Mouse (Mus musculus) heart, adult 11 months (tissue): ENCODE measurements around the gene Epdr1.

Source experiments
- DNase-seq: peaks from one replicate; pipeline ENCODE4 v3.0.0; 2022

The Epdr1 gene

DNA sequence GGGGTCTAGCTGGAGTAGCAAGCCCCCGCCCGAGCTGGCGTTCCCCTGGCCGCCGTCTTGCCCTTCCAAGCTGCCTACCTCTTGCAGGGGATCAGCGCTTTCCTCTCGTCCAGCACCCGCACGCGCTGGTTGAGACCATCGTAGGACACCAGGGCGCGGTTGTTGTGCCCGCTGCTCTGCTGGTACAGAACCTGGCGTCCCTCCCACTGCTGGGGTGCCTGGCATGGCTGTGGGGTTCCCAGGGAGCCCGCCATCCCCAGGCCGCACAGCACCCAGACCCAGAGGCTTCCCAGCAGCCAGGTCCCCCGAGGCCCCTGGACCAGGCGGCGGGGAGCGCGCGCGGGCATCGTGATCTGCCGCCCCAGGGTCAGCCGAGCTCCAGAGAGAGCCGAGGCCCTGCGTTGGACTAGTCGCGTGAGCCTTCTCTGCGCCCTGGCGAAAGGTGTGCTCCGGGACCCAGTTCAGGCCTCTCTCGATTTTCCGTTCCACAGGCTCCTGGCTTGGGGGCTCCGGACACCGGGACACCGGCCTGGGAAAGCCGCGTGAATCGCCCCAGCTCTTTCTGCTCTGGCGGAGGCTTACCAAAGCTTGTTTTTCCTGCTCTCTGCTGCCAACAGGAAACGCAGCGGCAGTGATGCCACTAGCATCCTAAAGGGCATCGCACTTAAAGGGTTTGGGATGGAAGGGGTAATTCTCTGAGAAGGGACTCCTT is at the start of gene Epdr1:
Gene Epdr1, minus strand, starts transcription at position 712 of the 712 bp plus-strand sequence.
- DNase-seq: peak; percentile 92

DNA sequence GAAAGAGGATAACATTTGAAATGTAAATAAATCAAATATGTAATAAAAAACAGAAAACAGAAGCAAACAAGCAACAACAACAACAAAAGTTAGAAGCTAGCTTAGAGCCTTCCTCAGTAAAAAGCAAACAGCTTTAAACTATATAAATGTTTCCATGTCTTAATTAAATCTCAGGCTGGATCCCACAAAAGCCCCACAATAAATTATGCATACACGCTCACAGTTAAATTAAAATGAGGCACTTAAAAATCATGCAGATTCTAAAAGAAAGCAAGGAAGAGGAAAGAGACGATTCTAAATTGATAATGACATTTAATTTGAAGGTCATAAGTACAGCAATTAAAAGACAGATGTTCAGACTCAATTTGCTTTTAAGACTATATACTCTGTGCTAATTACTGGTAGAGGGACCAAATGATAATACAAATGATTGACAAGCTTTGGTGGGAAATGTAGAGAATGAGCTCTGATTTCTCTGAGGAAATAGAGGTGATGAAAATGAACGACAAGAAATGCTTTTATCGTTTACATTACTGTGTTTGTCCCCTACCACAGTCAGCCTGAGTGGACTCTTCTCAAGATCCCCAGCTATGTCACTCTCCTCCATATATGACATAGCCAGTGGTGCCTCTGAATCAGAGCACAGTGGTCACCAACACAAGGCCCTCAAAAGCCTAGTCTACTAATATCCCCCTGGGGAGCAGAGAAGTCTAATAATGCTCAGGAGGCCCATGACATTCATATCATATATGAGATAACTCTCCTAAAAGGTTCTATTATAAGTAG is 48.8 kb upstream of the Epdr1 start:
- DNase-seq: no peak

DNA sequence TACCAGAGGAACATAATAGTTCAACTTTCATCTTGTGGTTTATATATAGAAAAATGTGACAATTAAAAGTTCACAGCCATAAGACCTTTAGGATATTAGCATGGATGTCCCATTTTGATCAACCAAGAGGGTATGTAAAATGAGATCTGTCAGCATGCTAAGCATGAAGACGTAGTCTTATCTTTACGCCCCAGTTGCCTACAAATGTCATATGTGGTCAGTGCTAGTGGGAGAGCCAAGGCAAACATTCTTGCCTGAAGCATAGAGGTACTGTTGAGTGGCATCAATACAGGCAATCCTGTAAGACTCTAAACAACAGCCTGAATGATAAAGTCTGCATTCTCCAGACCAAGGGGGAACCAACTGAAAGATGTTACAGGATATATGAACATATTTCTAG is 32.7 kb upstream of the Epdr1 start:
- DNase-seq: peak; percentile 13

DNA sequence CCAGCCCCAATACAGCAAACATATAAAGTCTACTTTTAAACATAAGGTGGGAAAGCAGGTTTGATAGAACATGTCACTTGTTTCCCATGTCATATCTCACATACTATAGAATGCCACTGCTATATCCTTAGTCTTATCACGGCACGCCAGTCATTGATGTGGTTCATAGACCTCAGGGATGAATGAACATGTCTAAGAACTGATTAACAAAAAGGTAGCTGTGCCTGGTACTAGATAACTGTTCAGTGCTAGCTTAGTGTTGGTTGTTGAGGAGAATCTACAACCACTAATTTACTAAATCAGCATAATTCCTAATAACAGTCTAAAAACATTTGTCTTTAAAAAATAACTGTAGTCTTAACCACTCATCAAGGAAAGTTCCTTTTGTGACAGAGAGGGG is 30.1 kb upstream of the Epdr1 start:
- DNase-seq: peak; percentile 12

DNA sequence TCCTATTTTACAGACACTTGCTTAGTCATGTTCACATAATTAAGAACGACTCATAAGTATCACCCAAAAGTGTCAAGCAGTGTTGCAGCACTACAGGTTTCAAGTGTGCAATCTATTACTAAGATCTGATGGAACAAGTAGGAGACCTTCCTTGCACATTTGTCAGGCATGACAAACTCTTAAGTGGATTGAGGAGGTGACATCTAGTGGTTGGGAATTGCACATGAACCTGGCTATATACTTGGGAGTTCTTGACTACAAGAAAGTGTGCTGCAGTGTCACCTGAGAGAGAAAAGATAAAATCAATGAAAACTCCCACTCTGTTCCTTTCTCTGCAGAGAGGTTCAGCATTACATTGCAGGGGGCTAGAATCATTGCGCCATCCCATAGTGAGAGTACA is 24.5 kb upstream of the Epdr1 start:
- no peak for DNase-seq

DNA sequence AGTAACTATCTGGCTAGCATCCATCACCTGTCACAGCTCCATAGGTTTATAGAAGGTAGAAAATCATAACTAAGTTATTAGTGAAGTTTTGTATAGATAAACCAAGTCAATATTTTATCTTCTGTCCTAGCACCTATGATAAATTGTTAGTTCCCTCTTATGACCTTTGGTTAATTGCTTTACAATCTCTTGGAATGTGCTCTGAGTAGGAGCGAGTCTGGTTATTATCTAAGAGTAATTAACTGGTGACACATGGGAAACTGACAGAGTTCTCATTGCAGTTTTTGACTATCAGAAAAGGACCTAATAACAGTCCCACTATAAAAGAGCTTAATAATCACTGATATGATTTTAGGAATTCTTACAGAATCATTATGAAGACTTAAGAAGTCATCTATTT is 23.8 kb upstream of the Epdr1 start:
- DNase-seq: no peak

DNA sequence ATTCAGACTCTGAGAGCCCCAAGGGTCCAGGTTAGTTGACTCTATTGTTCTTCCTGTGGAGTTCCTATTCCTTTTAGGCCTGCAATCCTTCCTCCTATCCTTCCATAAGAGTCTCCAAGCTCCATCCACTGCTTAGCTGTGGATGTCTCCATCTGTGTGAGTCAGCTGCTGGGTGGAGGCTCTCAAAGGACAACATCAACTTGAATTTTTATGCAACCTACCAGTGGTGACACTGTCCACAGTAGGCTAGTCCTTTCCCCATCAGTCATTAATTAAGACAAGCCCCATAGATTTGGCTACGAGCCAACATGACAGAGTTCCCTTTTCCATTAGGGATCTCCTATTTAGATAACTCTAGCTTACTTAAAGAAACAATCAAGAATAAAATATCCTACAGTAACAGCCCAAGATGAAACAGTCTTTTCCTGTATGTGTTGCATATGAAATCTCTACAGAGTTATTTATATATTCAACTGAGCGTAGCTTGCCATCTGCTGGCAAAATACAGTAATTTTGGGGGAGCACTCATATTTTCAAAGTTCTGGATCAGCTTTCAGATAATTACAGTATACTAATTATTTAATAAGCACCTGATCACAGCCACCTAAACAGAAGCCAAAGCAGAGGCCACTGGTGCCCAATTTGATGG is 20.6 kb upstream of the Epdr1 start:
- DNase-seq: peak; percentile 45

DNA sequence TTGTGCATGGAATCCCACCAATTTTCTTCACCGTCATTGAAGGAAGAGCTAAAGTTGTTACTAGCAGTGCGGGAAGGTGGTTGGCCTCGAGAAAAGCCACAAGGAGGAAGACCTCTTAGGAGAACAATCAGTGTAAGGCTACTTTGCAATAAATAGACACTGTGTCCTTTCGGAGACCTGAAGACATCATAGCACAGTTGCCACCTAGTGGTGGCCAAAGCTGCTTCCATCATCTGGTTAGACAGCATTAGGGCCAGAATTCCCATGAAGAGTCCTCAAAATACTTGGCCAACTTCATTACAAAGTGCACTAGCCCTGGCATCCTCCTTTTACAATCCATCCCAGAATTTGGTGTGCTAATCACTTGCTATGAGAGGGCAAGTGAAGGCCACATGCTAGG is 16.4 kb upstream of the Epdr1 start:
- no peak for DNase-seq

DNA sequence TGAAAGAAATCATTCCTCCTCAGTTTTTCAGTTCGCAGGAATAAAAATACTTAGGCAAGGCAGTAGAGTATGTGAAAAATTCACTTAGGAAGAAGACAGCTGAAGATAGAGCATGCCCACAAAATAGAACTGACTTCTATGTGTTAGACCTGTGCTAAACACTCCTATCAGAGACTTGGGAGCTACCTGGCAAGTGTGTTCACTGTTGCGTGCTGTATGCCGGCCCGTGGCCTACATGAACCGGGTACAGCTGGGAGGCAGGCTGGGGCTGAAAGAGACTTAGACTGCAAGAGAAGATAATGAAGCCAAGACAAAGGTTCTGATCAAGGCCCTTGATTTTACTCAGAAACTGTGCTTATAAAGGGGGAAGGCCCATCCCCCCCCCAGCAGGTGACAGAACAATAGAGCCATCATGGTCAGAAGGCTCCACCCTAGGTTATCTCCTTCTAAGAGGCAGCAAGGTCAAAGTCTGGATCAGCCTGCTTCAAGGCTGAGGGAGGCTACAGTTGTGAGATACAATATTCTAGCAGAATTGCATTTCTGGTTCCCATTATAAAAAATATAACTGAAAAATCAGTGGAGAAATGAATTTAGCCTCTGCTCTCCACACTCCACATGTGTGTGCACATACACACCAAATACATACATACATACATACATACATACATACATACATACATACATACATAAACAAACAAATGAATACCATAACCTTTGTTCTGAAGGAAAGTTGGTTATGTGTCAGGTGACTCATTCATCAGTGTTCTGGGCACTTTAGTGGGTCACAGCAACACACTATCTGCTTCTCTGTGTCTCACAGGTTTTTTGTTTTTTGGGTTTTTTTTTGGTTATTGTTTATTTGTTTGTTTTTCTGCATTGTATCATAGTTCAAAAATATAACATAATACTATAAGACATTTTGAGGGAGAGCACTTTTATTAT is 11.3 kb upstream of the Epdr1 start:
- no peak for DNase-seq

DNA sequence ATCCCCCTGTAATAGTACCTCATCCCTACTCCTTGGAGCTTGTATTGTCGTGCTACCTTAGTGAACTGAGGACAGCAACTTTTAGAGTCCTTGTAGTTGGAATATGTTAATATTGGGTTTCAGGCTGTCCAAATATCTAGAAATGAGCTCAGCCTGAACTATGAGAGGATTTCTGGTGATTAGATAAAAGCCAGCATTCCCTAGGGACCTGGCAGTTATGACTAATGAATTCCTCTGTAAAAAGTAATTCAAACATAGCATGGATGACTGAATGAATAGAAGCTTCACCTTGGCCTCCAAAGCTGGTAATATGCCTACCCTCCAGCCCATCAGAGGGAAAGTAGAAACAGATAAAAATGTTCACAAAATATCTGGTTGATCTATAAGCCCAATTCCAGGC is 6.7 kb upstream of the Epdr1 start:
- DNase-seq: no peak

DNA sequence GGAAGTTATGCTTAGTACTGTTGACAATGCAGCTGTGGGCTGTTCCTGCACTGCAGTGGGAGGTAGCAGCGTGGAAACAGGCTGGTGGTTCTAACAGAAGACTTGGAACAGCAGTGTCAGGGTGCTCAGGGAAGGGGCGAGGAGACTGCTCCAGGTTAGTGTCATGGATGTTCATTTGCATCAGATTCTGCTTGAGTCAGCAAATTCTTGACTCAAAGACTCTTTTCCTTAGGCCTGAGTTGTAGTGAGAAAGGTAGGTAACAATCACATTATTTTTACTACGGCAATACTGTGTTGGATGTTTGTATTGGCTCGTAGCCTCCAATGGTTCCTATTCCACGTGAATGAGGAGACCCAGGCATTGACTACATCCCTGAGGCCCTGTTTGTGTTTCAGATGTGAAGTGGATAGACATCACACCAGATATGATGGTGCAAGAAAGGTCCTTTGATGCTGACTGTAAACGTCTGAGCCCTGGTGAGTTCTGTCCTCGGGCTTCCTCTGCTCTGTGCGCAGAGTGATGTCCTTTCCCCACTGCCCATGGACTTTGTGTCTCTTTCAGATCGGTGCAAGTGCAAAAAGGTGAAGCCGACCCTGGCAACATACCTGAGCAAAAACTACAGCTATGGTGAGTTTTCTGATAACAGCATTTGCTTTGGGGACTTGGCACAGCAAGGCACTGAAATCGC is 5.0 kb upstream of the Epdr1 start:
- DNase-seq: peak; percentile 84

DNA sequence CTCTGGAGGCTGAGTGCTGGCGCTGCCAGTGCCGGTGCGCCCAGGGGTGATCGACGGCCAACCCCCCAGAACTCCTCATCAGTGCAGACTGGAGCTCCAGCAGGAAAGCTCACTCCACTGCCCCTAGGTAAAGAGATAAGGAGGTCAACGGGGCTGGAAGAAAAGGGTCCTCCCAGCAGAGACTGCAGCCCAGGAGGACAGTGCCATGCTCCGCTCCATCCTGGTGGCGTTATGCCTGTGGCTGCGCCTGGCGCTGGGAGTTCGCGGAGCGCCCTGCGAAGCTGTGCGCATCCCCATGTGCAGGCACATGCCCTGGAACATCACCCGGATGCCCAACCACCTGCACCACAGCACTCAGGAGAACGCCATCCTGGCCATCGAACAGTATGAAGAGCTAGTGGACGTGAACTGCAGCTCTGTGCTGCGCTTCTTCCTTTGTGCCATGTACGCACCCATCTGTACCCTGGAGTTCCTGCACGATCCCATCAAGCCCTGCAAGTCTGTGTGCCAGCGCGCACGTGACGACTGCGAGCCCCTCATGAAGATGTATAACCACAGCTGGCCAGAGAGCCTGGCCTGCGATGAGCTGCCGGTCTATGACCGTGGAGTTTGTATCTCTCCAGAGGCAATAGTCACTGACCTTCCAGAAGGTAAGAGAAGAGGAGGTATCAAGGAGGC is 3.6 kb upstream of the Epdr1 start:
- peak; percentile 87 for DNase-seq

DNA sequence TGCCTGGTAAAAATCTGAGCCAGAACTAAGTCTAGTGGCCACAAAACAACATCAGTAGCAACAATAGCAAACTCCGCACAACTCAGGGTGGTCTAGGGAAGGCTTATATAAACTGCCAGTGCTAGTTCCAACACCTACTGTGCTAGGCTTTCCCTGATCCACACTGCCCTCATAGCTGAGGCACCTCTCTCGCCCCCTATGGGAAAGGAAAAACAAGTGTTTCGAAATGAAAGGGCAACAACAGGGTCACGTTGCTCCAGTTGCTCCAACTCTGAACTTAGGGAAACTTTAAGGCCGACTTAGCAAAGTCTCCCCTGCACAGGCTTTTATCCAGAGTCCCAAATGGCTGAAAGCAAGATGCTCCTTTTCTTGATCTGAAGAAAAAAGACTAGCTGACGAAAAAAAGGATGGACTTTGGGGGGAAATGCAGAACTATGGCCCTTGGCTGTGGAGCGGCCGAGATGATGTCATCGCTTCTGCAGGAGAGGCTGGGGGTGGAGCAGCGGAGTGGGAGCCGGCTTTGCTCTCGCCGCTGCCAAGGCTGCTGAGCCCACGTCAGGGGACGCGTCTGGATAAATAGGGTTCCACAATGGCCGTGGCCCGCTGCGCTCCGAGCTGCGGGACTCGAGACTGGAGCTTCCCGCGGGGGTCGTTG is 3.0 kb upstream of the Epdr1 start, which contains the start of gene Sfrp4:
Gene Sfrp4, plus strand, starts transcription at position 532 of the 655 bp plus-strand sequence.
- peak; percentile 95 for DNase-seq

DNA sequence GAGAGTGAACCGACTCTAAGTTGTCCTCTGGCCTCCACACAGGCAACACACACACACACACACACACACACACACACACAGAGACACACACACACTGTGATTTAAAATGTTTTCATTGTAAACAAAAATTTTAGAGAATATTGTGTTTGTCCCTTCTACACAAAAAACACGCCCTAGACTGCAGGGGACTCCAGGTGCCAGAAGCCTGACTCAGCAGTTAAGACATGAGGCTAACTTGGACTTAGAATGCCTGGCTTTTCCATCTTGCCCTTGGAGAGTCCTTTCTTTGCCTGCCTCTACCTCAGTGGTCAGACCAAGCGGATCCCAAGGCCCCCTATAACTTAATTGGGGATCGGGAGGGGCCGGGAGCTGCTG is 899 bp downstream of the Epdr1 start:
- no peak for DNase-seq

DNA sequence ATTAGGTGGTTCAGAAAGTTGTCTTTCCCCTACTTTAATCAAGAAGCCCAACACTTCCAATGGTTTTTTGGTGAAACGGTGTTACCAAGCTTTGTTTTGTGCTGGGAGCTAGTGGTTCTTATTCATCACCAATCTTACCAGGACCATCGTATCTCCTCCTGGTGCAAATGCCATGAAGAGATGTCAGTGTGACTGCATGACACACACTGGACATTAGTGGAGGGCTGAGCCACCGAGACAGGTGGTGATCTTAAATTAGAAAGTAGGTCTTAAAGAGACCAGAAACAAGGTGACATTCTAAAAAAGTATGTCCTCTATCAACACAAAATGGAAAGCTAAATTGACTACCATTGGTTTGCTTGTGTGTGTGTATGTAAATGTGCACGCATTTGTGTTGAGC is 1.6 kb downstream of the Epdr1 start:
- no peak for DNase-seq

DNA sequence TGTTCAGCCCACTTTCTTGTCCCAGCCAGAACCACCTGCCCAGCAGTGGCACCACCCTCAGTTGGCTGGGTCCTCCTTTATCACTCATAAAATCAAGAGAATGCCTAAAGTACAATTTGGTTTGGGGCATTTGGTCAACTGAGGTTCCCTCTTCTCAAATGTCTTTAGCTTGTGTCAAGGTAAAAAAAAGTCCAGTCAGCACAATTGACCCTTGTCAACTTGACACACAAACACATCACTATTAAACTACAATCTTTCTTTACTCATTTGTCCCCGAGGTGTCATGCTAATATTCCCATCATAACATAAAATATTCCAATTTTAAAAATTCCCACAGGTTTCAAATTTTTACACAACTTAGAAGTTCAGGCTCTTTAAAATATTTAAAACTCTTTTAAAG is 5.4 kb downstream of the Epdr1 start:
- DNase-seq: no peak

DNA sequence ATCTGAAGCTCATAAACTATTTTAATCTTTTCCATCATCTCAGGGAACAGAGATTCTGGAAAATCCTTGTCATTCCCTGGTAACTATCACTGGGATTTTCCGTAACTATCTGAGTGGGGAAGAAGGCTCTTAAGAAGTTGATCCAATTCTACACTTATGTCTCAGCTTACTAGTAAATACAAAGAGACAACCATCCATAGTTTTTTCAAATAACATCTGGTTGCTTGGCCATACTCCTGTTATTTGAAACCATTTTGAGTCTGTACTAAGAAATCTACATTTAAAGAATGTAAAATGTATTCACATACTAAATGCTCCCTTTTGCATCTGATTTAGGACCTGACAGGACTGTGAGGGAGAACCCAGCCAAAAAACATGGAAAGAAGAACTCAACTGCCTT is 6.3 kb downstream of the Epdr1 start:
- DNase-seq: no peak

DNA sequence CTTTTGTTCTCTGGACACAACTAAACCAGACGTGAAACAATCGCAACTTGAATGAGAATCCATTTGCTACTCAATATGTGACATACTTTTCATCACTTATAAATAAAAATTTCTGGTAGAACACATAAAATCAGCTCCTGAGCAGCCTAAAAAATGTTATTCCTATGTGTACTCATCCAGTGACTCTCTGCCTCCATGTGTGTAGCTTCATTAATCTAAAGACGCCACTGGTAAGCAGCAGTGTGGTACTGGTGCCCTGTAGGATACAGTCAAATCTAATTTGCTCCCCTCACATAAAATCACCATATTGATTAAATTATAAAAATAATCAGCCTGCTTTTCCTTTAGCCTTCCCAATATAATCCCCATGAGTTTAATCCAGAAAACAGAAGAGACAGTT is 6.8 kb downstream of the Epdr1 start:
- no peak for DNase-seq

DNA sequence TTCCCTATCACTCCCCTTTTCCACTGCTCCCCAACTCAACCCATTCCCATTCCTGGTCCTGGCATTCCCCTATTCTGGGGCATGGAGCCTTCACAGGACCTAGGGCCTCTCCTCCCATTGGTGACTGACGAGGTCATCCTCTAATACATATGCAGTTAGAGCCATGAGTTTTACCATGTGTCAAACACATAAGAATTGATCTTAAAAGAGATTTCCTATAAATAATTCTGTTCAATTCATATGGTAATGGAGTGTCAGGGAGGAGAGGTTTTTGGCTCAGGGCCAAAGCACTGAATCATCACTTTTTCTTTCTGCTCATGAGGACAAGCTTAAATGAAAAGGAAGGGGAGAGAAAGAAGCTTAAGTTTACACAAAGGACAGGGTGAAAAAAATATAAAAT is 7.4 kb downstream of the Epdr1 start:
- DNase-seq: no peak

DNA sequence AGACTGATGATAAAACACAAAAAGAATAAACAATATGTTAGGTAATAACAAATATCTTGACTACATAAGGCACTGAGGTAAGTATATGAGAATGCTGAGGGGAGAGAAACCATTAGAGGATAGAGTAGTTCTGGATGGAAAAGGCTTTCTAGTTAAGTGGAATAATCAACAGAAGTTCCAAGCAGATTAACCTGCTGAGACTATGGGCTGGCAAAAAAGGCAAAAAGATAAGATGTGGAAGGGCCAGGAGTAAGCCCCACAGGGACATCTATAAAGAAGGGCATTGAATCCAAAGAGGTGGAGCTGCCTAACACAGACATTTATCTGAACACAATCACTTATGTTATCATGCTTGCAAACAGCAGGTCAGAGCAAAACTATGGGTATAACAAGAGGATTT is 11.6 kb downstream of the Epdr1 start:
- DNase-seq: no peak

DNA sequence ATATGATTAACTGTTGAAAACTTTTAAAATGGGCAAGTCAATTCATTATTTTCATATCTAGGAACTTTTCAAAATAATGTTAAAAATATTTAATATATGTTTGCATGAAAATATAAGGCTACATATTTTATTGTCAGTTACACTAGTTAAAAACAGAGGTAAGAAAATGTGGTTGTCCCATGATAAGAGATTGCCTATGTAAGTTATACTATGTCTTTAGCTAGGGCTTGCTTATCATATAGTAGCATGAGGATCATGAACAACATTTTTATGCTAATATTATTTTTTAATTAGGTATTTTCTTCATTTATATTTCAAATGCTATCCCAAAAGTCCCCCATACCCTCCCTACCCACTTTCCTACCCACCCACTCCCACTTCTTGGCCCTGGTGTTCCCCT is 14.8 kb downstream of the Epdr1 start:
- no peak for DNase-seq
